Mouse (Mus musculus) embryonic stem cell, embryonic (primary cell): Measurements from ENCODE around the gene Ddhd1.

Source experiments
- CTCF ChIA-PET, 4 experiments: fragments of 300-600 bp in 2 of 4; fragments of 350-600 bp in 2 of 4; sonication (Branson Sonifier 250); formaldehyde crosslinking; loops; one replicate each; lab custom pipeline; 2022; ENCODE audit warnings: inconsistent platforms in 2 of 4; lab: Charles Lee
- POLR2A ChIA-PET, 4 experiments: fragments of 300-600 bp in 2 of 4; fragments of 350-600 bp in 2 of 4; sonication (Branson Sonifier 250); formaldehyde crosslinking; loops; one replicate each; lab custom pipeline; 2022; ENCODE audit warnings: antibody characterized with exemption in 4 of 4, inconsistent platforms in 1 of 4; lab: Charles Lee

The Ddhd1 gene

GRCm38 (mm10) chr14:45653756-45654155 lies 4.2 kb downstream of the Ddhd1 start:
- POLR2A ChIA-PET, result interaction anchor here in 1 of 4 experiments (0.6 kb wide), 1 partner anchor 203 kb away, joined by 3 read pairs; no protein-coding TSS in a partner anchor

GRCm38 (mm10) chr14:45648999-45649818 lies 8.7 kb downstream of the Ddhd1 start:
- POLR2A ChIA-PET, result interaction anchor here in 2 of 4 experiments (0.6 to 6.0 kb wide), 6 partner anchors 8 to 298 kb away, joined by 3 to 42 read pairs (median 4); partner anchors contain the start of genes Ddhd1 (in 2 of the 2) and Styx (in 1 of the 2)
- CTCF ChIA-PET, result interaction anchor here in 2 of 4 experiments (0.7 to 1.2 kb wide), 3 partner anchors 9 to 98 kb away, joined by 3 read pairs; partner anchors contain the start of gene Ddhd1 (in 1 of the 2)

More at GRCm38 (mm10) chr14:45653756-45654155, 4.2 kb downstream of the Ddhd1 start:
- CTCF ChIA-PET, result interaction anchor here in 1 of 4 experiments (0.7 kb wide), 1 partner anchor 230 kb away, joined by 4 read pairs; no protein-coding TSS in a partner anchor

GRCm38 (mm10) chr14:45648144-45648543 lies 9.8 kb downstream of the Ddhd1 start:
- ChIA-PET CTCF (interaction anchor here in 2 of 4 experiments (0.7 to 1.0 kb wide), 2 partner anchors 9 to 97 kb away, joined by 3 read pairs; no protein-coding TSS in a partner anchor), POLR2A (interaction anchor here in 3 of 4 experiments (0.7 to 6.0 kb wide), 6 partner anchors 9 to 297 kb away, joined by 3 to 42 read pairs (median 4); partner anchors contain the start of genes Ddhd1 (in 2 of the 3) and Styx (in 1 of the 3))

- CTCF ChIA-PET, result no interaction called here
- POLR2A ChIA-PET, result interaction anchor here in 3 of 4 experiments (0.7 to 6.0 kb wide), 4 partner anchors 9 to 30 kb away, joined by 3 to 42 read pairs (median 22); partner anchors contain the start of gene Ddhd1 (in 2 of the 3)
Measured at GRCm38 (mm10) chr14:45647632-45648031, 10.3 kb downstream of the Ddhd1 start.

GRCm38 (mm10) chr14:45647175-45647574 lies 10.8 kb downstream of the Ddhd1 start:
- CTCF ChIA-PET, result interaction anchor here in 1 of 4 experiments (0.6 kb wide), 1 partner anchor 123 kb away, joined by 3 read pairs; no protein-coding TSS in a partner anchor
- POLR2A ChIA-PET, result interaction anchor here in 2 of 4 experiments (0.6 to 6.0 kb wide), 3 partner anchors 10 to 19 kb away, joined by 3 to 42 read pairs (median 41); partner anchors contain the start of gene Ddhd1 (in 2 of the 2)

GRCm38 (mm10) chr14:45644786-45645185 lies 13.2 kb downstream of the Ddhd1 start:
- ChIA-PET POLR2A (interaction anchor here in 2 of 4 experiments (0.6 to 6.0 kb wide), 4 partner anchors 13 to 138 kb away, joined by 3 to 42 read pairs (median 4); partner anchors contain the start of gene Ddhd1 (in 2 of the 2)), CTCF (no interaction called here)

- POLR2A ChIA-PET, result interaction anchor here in 1 of 4 experiments (6.0 kb wide), 1 partner anchor 13 kb away, joined by 42 read pairs; the partner anchor contains the start of gene Ddhd1
- CTCF ChIA-PET, result no interaction called here
Measured at GRCm38 (mm10) chr14:45644202-45644601, 13.7 kb downstream of the Ddhd1 start.

GRCm38 (mm10) chr14:45643461-45643860 lies 14.5 kb downstream of the Ddhd1 start:
- ChIA-PET POLR2A (interaction anchor here in 1 of 4 experiments (1.1 kb wide), 1 partner anchor 15 kb away, joined by 3 read pairs; the partner anchor contains the start of gene Ddhd1), CTCF (no interaction called here)

GRCm38 (mm10) chr14:45642795-45643194 lies 15.1 kb downstream of the Ddhd1 start:
- CTCF ChIA-PET, result no interaction called here
- POLR2A ChIA-PET, result interaction anchor here in 1 of 4 experiments (1.1 kb wide), 1 partner anchor 15 kb away, joined by 3 read pairs; the partner anchor contains the start of gene Ddhd1

GRCm38 (mm10) chr14:45642217-45642616 lies 15.7 kb downstream of the Ddhd1 start:
- ChIA-PET CTCF (no interaction called here), POLR2A (interaction anchor here in 1 of 4 experiments (1.1 kb wide), 1 partner anchor 15 kb away, joined by 10 read pairs; the partner anchor contains the start of gene Ddhd1)

GRCm38 (mm10) chr14:45638717-45639116 lies 19.2 kb downstream of the Ddhd1 start:
- ChIA-PET POLR2A (interaction anchor here in 2 of 4 experiments (0.8 to 1.3 kb wide), 5 partner anchors 9 to 148 kb away, joined by 3 to 9 read pairs (median 4); partner anchors contain the start of gene Ddhd1 (in 2 of the 2)), CTCF (interaction anchor here in 1 of 4 experiments (0.6 kb wide), 2 partner anchors 9 to 10 kb away, joined by 3 to 4 read pairs; no protein-coding TSS in a partner anchor)

GRCm38 (mm10) chr14:45635496-45635895 lies 22.4 kb downstream of the Ddhd1 start:
- CTCF ChIA-PET, result no interaction called here
- POLR2A ChIA-PET, result interaction anchor here in 1 of 4 experiments (2.5 kb wide), 1 partner anchor 22 kb away, joined by 10 read pairs; the partner anchor contains the start of gene Ddhd1

GRCm38 (mm10) chr14:45632756-45633537 lies 25.0 kb downstream of the Ddhd1 start:
- CTCF ChIA-PET, result no interaction called here
- POLR2A ChIA-PET, result interaction anchor here in 2 of 4 experiments (1.5 to 2.5 kb wide), 3 partner anchors 24 to 25 kb away, joined by 4 to 10 read pairs (median 4); partner anchors contain the start of gene Ddhd1 (in 2 of the 2)

GRCm38 (mm10) chr14:45630544-45630943 lies 27.4 kb downstream of the Ddhd1 start:
- ChIA-PET CTCF (no interaction called here), POLR2A (interaction anchor here in 1 of 4 experiments (0.5 kb wide), 1 partner anchor 301 kb away, joined by 5 read pairs; the partner anchor contains the start of gene Psmc6)

- CTCF ChIA-PET, result interaction anchor here in 1 of 4 experiments (0.7 kb wide), 2 partner anchors 9 to 349 kb away, joined by 3 to 4 read pairs; no protein-coding TSS in a partner anchor
- POLR2A ChIA-PET, result interaction anchor here in 2 of 4 experiments (0.5 to 0.7 kb wide), 2 partner anchors 28 to 85 kb away, joined by 4 read pairs; partner anchors contain the start of gene Ddhd1 (in 1 of the 2)
Measured at GRCm38 (mm10) chr14:45629938-45630337, 28.0 kb downstream of the Ddhd1 start.

- CTCF ChIA-PET, result interaction anchor here in 1 of 4 experiments (1.2 kb wide), 1 partner anchor 16 kb away, joined by 4 read pairs; no protein-coding TSS in a partner anchor
- POLR2A ChIA-PET, result interaction anchor here in 1 of 4 experiments (1.3 to 1.9 kb wide), 2 partner anchors 9 to 268 kb away, joined by 3 to 4 read pairs; partner anchors contain the start of gene Styx
Measured at GRCm38 (mm10) chr14:45618351-45618750, 39.6 kb downstream of the Ddhd1 start.

GRCm38 (mm10) chr14:45616526-45616925 lies 41.4 kb downstream of the Ddhd1 start:
- ChIA-PET CTCF (interaction anchor here in 2 of 4 experiments (0.7 kb wide), 2 partner anchors 46 to 74 kb away, joined by 3 to 4 read pairs; no protein-coding TSS in a partner anchor), POLR2A (interaction anchor here in 1 of 4 experiments (1.0 kb wide), 1 partner anchor 17 kb away, joined by 4 read pairs; no protein-coding TSS in a partner anchor)
